Mouse (Mus musculus): Measurements from ENCODE around the gene Vmn1r38.
"Not testable (repeated sequence)": the region's sequence is repeated elsewhere in the genome, so short reads cannot be mapped to it uniquely, and the experiment has no call there.

The Vmn1r38 gene

GRCm38 (mm10) chr6:66782527-66782926 is at the start of gene Vmn1r38:
TSS of gene Vmn1r38 (minus strand) at chr6:66782627.
- DNase-seq (ENCODE audit: low spot score), result not testable (repeated sequence)

DNA sequence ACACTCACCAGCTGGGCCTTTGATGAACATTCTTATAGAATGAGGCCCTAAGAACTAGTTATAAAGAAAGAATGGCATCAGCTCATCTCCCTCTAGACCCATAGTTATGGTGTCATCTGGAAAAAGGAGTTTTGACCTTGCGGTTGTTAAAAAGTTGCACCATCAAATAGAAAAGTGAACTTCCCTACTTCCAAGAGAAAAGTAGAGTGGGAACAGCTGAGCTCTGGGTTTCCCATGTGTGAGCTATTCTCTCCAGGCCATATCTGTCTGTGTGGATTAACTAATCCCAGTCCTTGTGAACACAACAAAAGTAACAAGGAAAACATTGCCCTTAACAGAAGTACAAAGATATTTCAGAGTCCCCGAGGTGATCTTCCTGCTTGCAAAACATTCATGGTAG is 28.1 kb upstream of the Vmn1r38 start, which contains the start of gene Vmn1r39:
TSS of gene Vmn1r39 (minus strand) at position 101 of the 400 bp plus-strand sequence.
- DNase-seq (ENCODE audit: low spot score), result no peak

DNA sequence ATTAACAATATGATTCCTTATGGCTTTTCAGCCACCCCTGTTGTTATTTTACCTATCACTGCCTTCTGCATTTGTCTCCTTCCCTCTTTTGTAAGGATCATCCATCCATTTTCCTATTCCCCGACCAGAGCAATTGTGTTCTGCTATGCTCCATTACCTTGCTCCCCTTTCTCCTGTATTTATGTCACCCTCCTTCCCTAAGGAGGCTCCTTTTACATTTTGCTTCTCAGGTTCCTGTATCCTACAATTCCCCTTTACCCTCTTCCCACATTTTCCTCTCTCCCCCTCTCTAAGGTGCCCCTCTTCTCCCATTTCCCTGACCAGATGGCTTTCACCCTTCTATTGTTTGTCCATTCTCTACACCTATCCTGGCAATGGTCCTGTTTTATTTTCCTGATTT is 23.9 kb upstream of the Vmn1r38 start:
- DNase-seq (ENCODE audit: low spot score), result no peak

DNA sequence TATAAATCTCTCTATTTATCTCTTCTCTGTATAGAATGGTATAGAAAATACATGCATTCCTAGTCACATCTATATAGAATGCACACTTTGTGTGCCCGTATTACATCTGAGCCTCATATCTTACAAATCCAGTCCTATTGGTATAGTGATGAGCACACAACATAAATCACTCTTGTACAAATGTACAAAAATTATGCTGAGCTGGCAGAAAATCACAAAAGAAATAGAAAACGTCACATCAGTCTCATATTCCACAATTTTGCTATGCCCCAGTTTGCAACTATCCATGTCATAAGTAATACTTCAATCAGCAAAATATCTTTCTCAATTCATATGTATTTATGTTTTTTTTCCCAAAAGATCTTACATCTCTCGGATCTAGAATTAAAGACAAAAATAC is 23.3 kb upstream of the Vmn1r38 start:
- DNase-seq (ENCODE audit: low spot score), result no peak

DNA sequence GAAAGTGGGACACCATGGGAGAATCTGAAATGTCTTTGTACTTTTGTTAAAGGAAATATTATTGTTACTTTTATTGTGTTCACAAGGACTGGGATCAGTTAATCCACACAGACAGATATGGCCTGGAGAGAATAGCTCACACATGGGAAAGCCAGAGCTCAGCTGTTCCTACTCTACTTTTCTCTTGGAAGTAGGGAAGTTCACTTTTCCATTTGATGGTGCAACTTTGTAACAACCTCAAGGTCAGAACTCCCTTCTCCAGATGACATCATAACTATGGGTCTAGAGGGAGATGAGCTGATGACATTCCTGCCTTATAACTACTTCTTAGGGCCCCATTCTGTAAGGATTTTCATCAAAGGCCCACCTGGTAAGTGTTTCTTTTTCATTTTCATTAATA is 53.3 kb downstream of the Vmn1r38 start, which contains the start of gene Vmn1r37:
TSS of gene Vmn1r37 (plus strand) at position 301 of the 400 bp plus-strand sequence.
- not testable (repeated sequence) for DNase-seq (ENCODE audit: low spot score)

Measured in ovary, postnatal 10 days (tissue).